Mouse (Mus musculus) liver, embryonic 14.5 days (tissue): ENCODE measurements around the gene Gng10. TPM values are rescaled to one million over a fixed set of nuclear protein-coding genes. Genes with fewer than 3 reads are reported as not detected.

ENCODE experiments used
- ATAC-seq: fragments of 200-750 bp; cut with Nextera tagmentation; 2 replicates; pipeline ENCODE4 v1.8.0; 2017; ENCODE audit warnings: moderate number of reproducible peaks, mild to moderate bottlenecking, moderate library complexity; ENCODE audit not compliant: insufficient read depth
- DNase-seq, 3 experiments: peaks; one replicate each; pipeline ENCODE4 v3.0.0-alpha.2; 2012 to 2013; ENCODE audit warnings: low read depth in 3 of 3, low spot score in 3 of 3
- H3K27ac ChIP-seq: fragments of 300-500 bp; sonication (generic); 2 replicates; pipeline ENCODE4 v1.5.1; 2014; ENCODE audit warnings: moderate library complexity, mild to moderate bottlenecking, control low read depth, inconsistent platforms
- H3K27me3 ChIP-seq: fragments of 300-500 bp; sonication (generic); 2 replicates; pipeline ENCODE4 v1.6.1; 2014; ENCODE audit warnings: mild to moderate bottlenecking, low read length, moderate library complexity; ENCODE audit not compliant: control insufficient read depth, insufficient read depth
- H3K36me3 ChIP-seq: fragments of 300-500 bp; sonication (generic); replicated peaks from 2 replicates; pipeline ENCODE4 v1.6.1; 2014; ENCODE audit warnings: low read depth; ENCODE audit not compliant: control insufficient read depth, insufficient read depth
- H3K4me1 ChIP-seq, 2 experiments: fragments of 200-500 bp in 1 of 2; fragments of 300-500 bp in 1 of 2; sonication (generic) in 1 of 2; replicated peaks; 2 replicates each; pipeline ENCODE4 v1.6.1; 2012 to 2014; ENCODE audit warnings: antibody characterized with exemption in 1 of 2, inconsistent platforms in 1 of 2, low read length in 1 of 2; ENCODE audit not compliant: control insufficient read depth in 2 of 2, insufficient read depth in 2 of 2
- H3K4me2 ChIP-seq: fragments of 300-500 bp; sonication (generic); 2 replicates; pipeline ENCODE4 v1.6.1; 2014; ENCODE audit warnings: low read depth, mild to moderate bottlenecking, control low read depth, moderate library complexity
- H3K4me3 ChIP-seq, 2 experiments: fragments of 200-500 bp in 1 of 2; fragments of 300-500 bp in 1 of 2; sonication (generic) in 1 of 2; 2 replicates each; pipeline ENCODE4 v1.5.1; 2012 to 2014; ENCODE audit warnings: low read depth in 2 of 2, low read length in 2 of 2, mild to moderate bottlenecking in 2 of 2, control low read depth in 1 of 2, inconsistent platforms in 1 of 2, moderate library complexity in 1 of 2; ENCODE audit not compliant: insufficient read depth in 1 of 2
- H3K9ac ChIP-seq: fragments of 300-500 bp; sonication (generic); replicated peaks from 2 replicates; pipeline ENCODE4 v1.6.1; 2014; ENCODE audit warnings: mild to moderate bottlenecking, control low read depth, moderate library complexity
- H3K9me3 ChIP-seq: fragments of 300-500 bp; sonication (generic); 2 replicates; pipeline ENCODE4 v1.6.1; 2016; ENCODE audit warnings: low read length, mixed read lengths; ENCODE audit not compliant: control insufficient read depth
- CTCF ChIP-seq: IDR thresholded peaks from 2 replicates; pipeline ENCODE4 v1.5.1; 2016; ENCODE audit warnings: antibody characterized with exemption, low read depth, control low read depth
- EP300 ChIP-seq: IDR thresholded peaks from 2 replicates; pipeline ENCODE4 v1.6.1; 2016; ENCODE audit warnings: antibody characterized with exemption, low read depth
- WGBS: fragments of 180-500 bp; shearing (Covaris S2); extraction: QIAGEN DNeasy Blood & Tissue Kit; methylation state at CpG from one replicate; pipeline ENCODE4 v1.1.7; 2014; ENCODE audit not compliant: insufficient replicate concordance; 5-methylcytosine and 5-hydroxymethylcytosine counted together
- polyA plus RNA-seq, 2 experiments: library from polyadenylated mRNA; depleted of rRNA in 1 of 2; stranded (reverse) in 1 of 2; unstranded in 1 of 2; fragments of >200 nt; fragmentation: Nextera tagmentation in 1 of 2; extraction: Ambion mirVana in 1 of 2; gene quantifications; 2 replicates each; pipeline versions ENCODE4 v1.2.1 to v1.2.3; 2012 to 2014

The Gng10 gene
- polyA plus RNA-seq, 2 experiments: 10.7 to 30.2 TPM

GRCm38 (mm10) chr4:59036490-59037127, 1.7 kb downstream of the Gng10 start:
- Histone ChIP-seq H3K9ac (no peak overlapping the region), H3K4me2 (peak overlapping the region; percentile 78), H3K27ac (no peak overlapping the region), H3K36me3 (no peaks in the 10 kb centered on the region), H3K4me1 (peaks cover 0 to 11% of the 10 kb centered on the region in 2 experiments; a peak in 3 of 4 replicates), H3K9me3 (no peaks in the 10 kb centered on the region), H3K4me3 (no peak overlapping the region), H3K27me3 (no peaks in the 10 kb centered on the region)
- peak; percentile 44; the same call in 1 of the 2 replicates for ATAC-seq
- peak; percentile 94 for TF ChIP-seq CTCF
- TF ChIP-seq EP300: no peak
- DNase-seq: peak; percentile 69 to 73 (median 71)
- WGBS: 13% methylated on average over 13 of the region's 13 CpGs

- ATAC-seq (no peak), DNase-seq (no peak)
- H3K9ac ChIP-seq: no peak overlapping the region
- no peak overlapping the region for H3K27ac ChIP-seq
- H3K4me2 ChIP-seq: no peak overlapping the region
- no peaks in the 10 kb centered on the region for H3K27me3 ChIP-seq
- no peak for TF ChIP-seq CTCF
- H3K36me3 ChIP-seq: no peaks in the 10 kb centered on the region
- WGBS: 64% methylated on average over 3 of the region's 3 CpGs
- peaks cover 0 to 11% of the 10 kb centered on the region in 2 experiments; a peak in 3 of 4 replicates for H3K4me1 ChIP-seq
- H3K9me3 ChIP-seq: no peaks in the 10 kb centered on the region
- H3K4me3 ChIP-seq: no peak overlapping the region
Measured at GRCm38 (mm10) chr4:59037525-59037924, 2.6 kb downstream of the Gng10 start.

- H3K4me1 ChIP-seq: peaks cover 0 to 9% of the 10 kb centered on the region in 2 experiments; a peak in 3 of 4 replicates
- H3K27ac ChIP-seq: no peak overlapping the region
- H3K4me3 ChIP-seq: no peak overlapping the region
- DNase-seq (no peak), ATAC-seq (no peak)
- no peaks in the 10 kb centered on the region for H3K27me3 ChIP-seq
- no peaks in the 10 kb centered on the region for H3K9me3 ChIP-seq
- no peak overlapping the region for H3K4me2 ChIP-seq
- H3K36me3 ChIP-seq: no peaks in the 10 kb centered on the region
- 69% methylated on average over 11 of the region's 11 CpGs for WGBS
- no peak for TF ChIP-seq CTCF
- no peak overlapping the region for H3K9ac ChIP-seq
Measured at GRCm38 (mm10) chr4:59040397-59041287, 5.8 kb downstream of the Gng10 start.

- TF ChIP-seq EP300: no peak
- TF ChIP-seq CTCF: no peak
- no peak overlapping the region for H3K9ac ChIP-seq
- no peaks in the 10 kb centered on the region for H3K4me1 ChIP-seq
- DNase-seq (no peak), ATAC-seq (no peak)
- H3K27ac ChIP-seq: no peak overlapping the region
- 85% methylated on average over 5 of the region's 5 CpGs for WGBS
- H3K9me3 ChIP-seq: no peaks in the 10 kb centered on the region
- no peak overlapping the region for H3K4me2 ChIP-seq
- no peaks in the 10 kb centered on the region for H3K36me3 ChIP-seq
- H3K4me3 ChIP-seq: no peak overlapping the region
- no peaks in the 10 kb centered on the region for H3K27me3 ChIP-seq
Measured at GRCm38 (mm10) chr4:59043074-59043473, 8.2 kb downstream of the Gng10 start.

- no peaks in the 10 kb centered on the region for H3K9me3 ChIP-seq
- no peaks in the 10 kb centered on the region for H3K4me1 ChIP-seq
- 59% methylated on average over 6 of the region's 6 CpGs for WGBS
- H3K9ac ChIP-seq: no peak overlapping the region
- no peaks in the 10 kb centered on the region for H3K36me3 ChIP-seq
- ATAC-seq (no peak), DNase-seq (no peak)
- H3K27ac ChIP-seq: no peak overlapping the region
- H3K27me3 ChIP-seq: no peaks in the 10 kb centered on the region
- H3K4me2 ChIP-seq: no peak overlapping the region
- no peak overlapping the region for H3K4me3 ChIP-seq
- TF ChIP-seq CTCF: no peak
- no peak for TF ChIP-seq EP300
Measured at GRCm38 (mm10) chr4:59043891-59044290, 9.0 kb downstream of the Gng10 start.
